Mouse (Mus musculus): ENCODE measurements around the gene Cped1. TPM values are rescaled to one million over a fixed set of nuclear protein-coding genes. Genes with fewer than 3 reads are reported as not detected.
A peak's percentile ranks its signal among the peaks of the same experiment; 100 is the strongest.
"Not testable (repeated sequence)": the region's sequence is repeated elsewhere in the genome, so short reads cannot be mapped to it uniquely, and the experiment has no call there.

Gene Cped1
- total RNA-seq, 2 experiments from 2014 or later = 15.9 to 20.2 TPM

DNA sequence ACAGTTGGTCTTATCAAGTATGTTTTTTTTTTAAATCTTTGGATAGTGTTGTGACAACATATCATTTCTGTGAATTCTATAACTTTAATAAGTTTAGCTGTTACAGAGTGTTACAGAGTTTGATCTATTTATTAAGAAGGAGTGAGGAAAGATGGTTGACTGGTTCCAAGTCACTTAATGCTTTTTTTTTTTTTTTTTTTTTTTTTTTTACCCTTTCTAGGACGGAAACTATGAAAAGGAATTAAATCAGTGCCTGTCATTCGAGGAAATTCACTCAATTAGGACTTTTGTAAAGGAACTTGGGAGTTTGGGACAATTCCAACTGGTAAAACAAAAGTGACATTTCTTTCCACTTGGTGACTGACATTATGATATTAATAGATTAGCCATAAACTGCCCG is 137.6 kb downstream of the Cped1 start:
- intact Hi-C loops (cut with DNase I) = loop anchor here (5.0 kb wide), 2 partner anchors 204 to 369 kb away; no protein-coding TSS in a partner anchor

GRCm38 (mm10) chr6:22124575-22125330 is 139.0 kb downstream of the Cped1 start:
- DNase-seq = not testable (repeated sequence)

More for the DNA sequence above, 137.6 kb downstream of the Cped1 start:
- DNase-seq = no peak

GRCm38 (mm10) chr6:22135038-22135631 is 149.4 kb downstream of the Cped1 start:
- intact Hi-C loops (cut with DNase I) = no loop called here
- DNase-seq = no peak

More at GRCm38 (mm10) chr6:22124575-22125330, 139.0 kb downstream of the Cped1 start:
- intact Hi-C loops (cut with DNase I) = loop anchor here (5.0 kb wide), 2 partner anchors 203 to 368 kb away; no protein-coding TSS in a partner anchor

DNA sequence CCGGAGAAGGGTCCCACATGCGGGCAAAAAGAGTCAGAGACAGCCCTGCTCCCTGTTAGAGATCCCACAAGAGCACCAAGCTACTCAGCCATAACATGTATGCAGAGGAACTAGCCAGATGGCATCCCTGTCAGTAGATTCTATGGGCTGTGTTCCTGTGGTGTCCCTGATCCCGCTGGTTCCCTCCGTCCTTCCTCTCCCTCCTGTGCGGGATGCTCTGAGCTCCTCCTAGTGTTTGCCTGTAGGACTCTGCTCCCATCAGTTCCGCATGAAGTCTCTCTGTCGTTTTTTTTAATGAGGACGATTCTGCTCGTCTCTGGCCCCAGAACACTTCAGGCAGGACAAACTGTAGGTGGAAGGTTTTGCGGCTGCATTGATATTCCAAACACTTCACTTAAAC is 151.1 kb downstream of the Cped1 start:
- intact Hi-C loops (cut with DNase I) = no loop called here

DNA sequence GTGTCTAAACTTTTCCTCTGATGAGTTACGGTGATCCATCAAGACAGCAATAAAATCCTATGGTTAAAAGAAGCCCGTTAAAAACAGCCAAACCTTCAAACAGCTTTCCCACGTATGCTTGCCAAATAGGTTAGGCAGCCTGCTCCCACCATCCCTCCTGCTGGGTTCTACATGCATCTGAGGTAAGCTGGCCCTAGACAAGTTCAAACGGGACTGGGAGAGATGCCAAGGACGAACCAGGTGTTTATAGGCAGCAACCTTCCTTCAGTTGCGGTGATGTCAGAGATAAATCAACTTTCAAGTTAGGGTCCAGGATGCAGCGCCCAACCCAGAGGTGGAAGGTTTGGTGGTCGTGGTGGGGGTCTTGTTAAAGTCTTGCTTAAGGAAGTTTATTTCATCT is 155.1 kb downstream of the Cped1 start:
- DNase-seq = no peak
- intact Hi-C loops (cut with DNase I) = no loop called here

More for the DNA sequence above, 151.1 kb downstream of the Cped1 start:
- DNase-seq = no peak

DNA sequence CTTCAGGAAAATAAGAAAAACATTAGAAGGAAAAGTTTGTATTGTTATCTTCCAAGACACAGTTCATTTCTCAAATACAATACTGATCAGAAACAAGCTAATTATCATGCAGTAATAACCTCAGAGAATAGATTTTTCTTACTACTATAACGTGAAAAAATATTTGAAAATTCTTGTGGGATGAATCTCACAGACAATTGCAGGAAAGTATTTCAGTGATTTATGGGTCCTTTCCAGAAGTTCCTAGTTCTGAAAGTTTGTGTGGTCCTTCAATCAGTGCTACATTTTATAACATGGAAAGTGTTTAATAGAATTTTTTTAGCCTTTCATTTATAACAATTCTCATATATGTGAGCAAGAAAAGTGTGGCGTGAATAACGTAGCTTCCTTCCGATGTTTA is 161.5 kb downstream of the Cped1 start:
- intact Hi-C loops (cut with DNase I) = no loop called here

DNA sequence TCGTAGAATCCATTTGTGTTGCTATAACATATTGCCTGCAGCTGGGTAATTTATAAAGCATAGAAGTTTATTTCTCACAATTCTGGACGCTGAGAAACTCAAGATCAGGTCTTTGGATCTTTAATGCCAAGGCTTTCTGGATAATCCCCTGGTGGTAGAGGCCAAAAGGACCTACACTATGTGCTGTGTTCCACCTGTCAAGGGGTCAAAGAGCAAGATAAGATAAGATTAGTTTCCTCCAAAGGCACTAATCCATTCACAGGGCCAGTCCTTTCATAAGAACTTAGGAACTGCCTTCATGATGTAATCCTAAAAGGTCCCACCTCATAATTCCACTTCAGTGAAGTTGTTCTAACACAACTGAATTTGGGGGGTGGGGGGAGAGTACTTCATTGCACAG is 162.8 kb downstream of the Cped1 start:
- intact Hi-C loops (cut with DNase I) = no loop called here
- DNase-seq = no peak

More for the DNA sequence above, 161.5 kb downstream of the Cped1 start:
- DNase-seq = no peak

- peak; percentile 19 to 51 for DNase-seq
- intact Hi-C loops (cut with DNase I) = no loop called here
Observed at GRCm38 (mm10) chr6:22157461-22157860, 171.7 kb downstream of the Cped1 start.

DNA sequence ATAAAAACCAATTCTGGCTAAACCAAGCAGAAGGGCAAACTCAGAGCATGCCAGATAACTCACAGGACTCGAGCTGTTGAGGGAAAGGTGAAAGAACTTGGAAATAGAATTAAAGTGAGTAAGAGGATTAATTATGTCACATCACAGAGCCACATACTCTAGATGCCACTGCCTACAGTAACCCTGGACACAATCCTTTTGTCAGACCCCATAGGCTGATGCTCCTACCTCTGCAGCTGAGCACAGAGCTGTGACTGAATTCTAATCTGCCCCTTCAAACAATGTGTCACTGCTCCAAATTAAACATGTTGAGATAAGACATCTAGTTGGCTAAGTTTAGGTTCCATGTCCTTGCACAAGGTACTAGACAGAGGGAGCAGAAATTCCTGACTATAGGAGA is 176.2 kb downstream of the Cped1 start:
- DNase-seq = no peak
- intact Hi-C loops (cut with DNase I) = no loop called here

DNA sequence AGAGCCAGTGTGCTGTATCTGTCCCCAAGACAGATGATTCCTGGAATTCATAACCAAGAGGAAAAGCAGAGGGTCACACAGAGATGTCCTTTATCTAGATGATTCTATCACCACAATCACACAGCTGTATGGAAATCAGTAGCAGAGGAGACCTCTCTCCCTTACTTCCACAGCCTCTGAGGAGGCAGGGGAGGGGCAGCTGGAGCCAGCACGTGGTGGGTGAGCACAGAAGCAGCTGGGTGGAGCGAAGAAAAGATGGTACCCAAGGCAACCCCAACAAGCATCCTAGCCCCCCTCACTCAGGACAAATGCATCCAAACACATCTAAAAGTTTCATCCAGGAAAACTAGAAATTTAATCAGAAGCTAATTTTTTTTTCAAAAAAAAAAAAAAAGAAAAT is 182.7 kb downstream of the Cped1 start:
- DNase-seq = no peak
- intact Hi-C loops (cut with DNase I) = no loop called here

- no peak for DNase-seq
- intact Hi-C loops (cut with DNase I) = no loop called here
Observed at GRCm38 (mm10) chr6:22178721-22179295, 193.1 kb downstream of the Cped1 start.

- peak in 1 of 2 experiments; percentile 9 for DNase-seq
- intact Hi-C loops (cut with DNase I) = no loop called here
Observed at GRCm38 (mm10) chr6:22180316-22180715, 194.6 kb downstream of the Cped1 start.

DNA sequence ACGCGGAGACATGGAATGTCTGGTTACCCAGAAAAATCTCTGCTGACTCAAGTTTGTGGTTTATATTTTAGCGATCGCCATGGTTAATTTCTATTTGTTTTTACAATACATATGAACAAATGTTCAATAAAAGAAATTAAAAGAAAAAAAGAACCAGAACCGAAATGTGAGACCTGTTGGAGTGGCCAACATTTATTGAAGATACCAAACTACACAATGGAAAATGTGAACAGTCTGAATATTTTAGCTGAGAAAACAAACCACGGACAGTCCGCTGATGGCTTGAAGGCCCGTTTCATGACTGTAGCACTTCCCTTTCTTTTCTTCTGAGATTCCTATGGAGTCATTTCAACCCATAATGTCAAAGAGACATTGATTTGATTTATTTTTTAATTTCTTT is 201.3 kb downstream of the Cped1 start:
- intact Hi-C loops (cut with DNase I) = no loop called here
- DNase-seq = no peak

DNA sequence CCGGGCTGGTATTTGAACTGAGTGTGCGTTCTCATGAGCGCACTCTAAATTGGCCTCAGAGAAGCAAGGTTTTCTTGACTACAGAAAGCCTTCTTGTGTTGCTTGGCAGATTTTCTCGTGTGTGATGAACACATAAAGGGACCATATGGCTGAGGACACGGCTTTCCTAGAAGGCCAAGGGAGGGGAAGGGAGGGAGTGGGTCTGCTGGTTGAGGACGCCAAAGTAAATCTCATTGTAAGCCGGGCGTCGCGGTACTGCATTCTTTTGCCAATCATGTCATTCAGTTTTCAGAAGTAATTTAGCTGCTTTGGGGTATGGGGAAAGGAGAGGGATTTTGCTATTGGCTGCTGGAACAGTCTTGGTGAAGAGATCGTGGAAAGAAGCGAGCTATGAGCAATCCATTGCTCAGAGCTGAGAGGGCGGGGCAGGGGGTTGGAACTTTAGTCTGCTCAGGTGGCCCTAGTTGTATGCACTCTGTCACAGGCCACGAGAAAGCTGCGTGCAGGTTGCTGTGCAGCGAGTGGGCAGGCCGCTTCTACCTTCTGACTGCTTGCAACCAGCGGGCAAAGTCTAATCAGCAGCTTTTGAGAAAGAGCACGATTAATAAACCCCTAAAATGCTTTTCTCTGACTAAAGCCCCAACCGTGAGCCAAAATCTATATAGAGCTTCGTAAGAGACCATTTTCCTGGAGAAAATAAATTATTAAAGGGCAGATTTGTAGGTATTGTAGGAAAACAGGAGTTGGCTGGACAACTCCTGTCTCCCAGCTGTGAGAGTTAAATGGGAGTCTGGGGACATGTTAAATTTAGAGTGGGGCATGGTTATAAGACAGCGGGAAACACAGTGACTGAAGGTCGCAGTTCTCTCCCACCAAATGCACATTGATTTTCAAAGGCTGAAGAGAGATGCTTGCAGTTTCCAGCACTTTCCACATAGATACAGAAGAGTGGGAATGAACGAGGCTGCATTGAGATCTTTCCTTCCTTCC is 203.9 kb downstream of the Cped1 start:
- intact Hi-C loops (cut with DNase I) = no loop called here
- DNase-seq = no peak

- DNase-seq = no peak
- intact Hi-C loops (cut with DNase I) = no loop called here
Observed at GRCm38 (mm10) chr6:22198603-22199002, 212.9 kb downstream of the Cped1 start.

- intact Hi-C loops (cut with DNase I) = no loop called here
Observed at GRCm38 (mm10) chr6:22199473-22199872, 213.8 kb downstream of the Cped1 start.

GRCm38 (mm10) chr6:22200133-22200532 is 214.4 kb downstream of the Cped1 start:
- intact Hi-C loops (cut with DNase I) = no loop called here

More at GRCm38 (mm10) chr6:22199473-22199872, 213.8 kb downstream of the Cped1 start:
- no peak for DNase-seq

DNA sequence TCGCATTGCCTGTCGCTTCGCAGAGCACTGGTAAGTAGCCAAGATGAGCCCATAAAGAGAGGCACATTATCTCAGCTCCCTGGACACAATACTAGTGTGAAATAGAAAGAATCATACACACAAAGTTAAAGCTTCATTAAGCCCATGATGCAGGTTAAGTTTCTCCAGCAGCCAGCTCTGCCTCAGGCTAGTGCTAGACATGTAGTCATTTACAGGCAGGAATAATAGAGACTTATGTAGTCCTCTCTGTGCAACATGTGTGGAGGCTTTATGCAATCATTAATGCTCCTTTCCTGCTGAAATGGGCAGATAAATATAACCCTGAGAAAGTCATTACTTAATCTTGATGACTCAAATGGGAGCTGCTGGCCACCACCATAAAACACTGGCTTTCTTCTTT is 216.2 kb downstream of the Cped1 start:
- intact Hi-C loops (cut with DNase I) = no loop called here

More at GRCm38 (mm10) chr6:22200133-22200532, 214.4 kb downstream of the Cped1 start:
- no peak for DNase-seq

DNA sequence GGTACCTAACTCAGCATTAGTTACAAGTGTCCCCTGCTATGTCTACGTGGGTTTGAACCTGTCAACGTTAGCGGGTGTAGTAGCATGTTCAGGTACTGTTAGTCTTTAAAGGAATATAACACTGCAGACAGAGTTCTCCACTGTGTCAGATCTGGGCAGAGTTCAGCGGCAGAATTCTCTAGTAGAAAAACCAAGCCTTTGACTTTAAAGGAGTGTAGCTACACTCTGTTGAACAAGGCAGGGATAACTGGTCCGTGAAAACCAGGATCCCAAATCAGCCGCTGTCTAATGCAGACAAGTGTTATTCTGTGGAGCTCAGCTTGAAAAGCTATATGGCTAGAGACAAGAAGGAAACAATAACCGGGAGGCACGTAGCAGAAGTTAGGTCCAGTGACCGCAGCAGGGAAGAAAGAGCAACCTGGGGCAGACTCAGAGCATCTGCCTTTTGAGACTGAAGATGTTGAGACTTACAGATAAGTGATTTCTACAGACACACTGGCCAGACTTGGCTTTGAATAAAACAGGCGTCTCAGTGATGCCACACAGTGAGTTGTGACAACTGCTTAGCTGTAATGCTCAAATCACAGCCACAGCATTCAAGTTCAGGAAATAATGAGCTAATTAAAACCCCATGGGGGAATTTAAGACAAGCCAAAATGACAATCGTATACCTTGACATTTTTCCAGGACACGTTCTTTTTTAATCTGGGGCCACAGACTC is 219.5 kb downstream of the Cped1 start:
- DNase-seq = no peak
- intact Hi-C loops (cut with DNase I) = no loop called here

More for the DNA sequence above, 216.2 kb downstream of the Cped1 start:
- no peak for DNase-seq

- intact Hi-C loops (cut with DNase I) = no loop called here
- no peak for DNase-seq
Observed at GRCm38 (mm10) chr6:22205751-22206121, 220.0 kb downstream of the Cped1 start.
